Mouse (Mus musculus) embryo, embryonic 10.5 days (tissue): Measurements from ENCODE around the gene Cdk2ap2.
A peak's percentile ranks its signal among the peaks of the same experiment; 100 is the strongest.

ENCODE experiments used
- DNase-seq: peaks from one replicate; pipeline ENCODE4 v3.0.0-alpha.2; 2015; ENCODE audit warnings: low spot score

The Cdk2ap2 gene

DNA sequence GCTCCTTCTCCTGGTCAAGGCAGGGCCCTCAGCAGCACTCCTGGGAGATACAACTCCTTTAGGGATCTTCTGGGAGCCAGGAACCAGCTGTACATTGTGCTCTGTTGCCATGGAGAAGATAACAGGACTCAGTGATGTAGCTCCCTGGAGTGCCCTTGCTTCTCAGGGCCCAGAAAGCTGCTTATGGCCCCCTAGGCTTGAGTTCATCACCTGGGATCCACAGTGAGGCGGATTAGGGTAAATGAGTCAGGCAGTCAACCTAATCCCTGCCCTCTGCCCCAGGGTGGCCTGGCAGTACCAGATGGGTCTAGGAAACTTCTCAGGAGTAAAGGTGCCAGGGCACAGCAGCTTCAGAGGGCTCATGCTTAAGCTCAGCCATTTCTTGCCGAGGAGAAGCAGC is 42.5 kb downstream of the Cdk2ap2 start, which contains the start of gene Gpr152:
Gene Gpr152, plus strand, starts transcription at position 342 of the 400 bp plus-strand sequence.
- no peak for DNase-seq

DNA sequence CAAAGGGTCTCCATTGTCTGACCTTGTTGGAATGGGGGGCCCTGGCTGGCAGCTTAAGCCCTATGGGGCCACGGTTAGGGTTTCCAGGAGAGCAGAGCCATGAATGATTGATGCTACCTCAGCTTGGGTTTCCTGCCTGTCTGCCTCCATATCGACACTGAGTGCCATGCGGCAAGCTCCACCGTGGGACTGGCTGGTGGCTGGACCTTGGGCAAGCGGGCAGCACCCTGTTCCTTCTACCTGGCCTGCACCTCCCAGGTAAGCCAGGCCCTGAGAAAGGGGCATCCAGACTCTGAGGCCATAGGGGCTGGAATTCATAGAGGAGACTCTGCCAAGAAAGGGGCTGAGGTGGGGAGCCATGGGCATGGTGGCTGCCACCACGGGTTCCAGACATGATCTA is 43.2 kb downstream of the Cdk2ap2 start:
- DNase-seq, result no peak

DNA sequence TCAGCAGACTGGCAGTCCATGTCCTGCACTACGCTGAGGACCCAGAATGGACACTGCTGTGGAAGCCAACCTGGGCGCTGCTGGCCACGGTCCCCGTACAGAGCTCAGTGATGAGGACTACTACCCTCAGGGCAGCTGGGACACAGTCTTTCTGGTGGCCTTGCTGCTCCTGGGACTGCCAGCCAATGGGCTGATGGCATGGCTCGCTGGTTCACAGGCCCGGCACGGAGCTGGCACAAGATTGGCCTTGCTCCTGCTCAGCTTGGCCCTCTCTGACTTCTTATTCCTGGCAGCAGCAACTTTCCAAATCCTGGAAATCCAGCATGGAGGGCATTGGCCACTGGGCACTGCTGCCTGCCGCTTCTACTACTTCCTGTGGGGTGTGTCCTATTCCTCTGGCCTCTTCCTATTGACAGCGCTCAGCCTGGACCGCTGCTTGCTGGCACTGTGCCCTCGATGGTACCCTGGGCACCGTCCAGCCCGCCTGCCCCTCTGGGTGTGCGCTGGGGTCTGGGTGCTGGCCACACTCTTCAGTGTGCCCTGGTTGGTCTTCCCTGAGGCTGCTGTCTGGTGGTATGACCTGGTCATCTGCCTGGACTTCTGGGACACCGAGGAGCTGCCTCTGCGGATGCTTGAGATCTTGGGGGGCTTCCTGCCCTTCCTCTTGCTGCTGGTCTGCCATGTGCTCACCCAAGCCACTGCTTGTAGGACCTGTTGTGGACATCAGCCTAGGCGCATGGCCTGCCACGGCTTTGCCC is 45.6 kb downstream of the Cdk2ap2 start:
- DNase-seq, result no peak

DNA sequence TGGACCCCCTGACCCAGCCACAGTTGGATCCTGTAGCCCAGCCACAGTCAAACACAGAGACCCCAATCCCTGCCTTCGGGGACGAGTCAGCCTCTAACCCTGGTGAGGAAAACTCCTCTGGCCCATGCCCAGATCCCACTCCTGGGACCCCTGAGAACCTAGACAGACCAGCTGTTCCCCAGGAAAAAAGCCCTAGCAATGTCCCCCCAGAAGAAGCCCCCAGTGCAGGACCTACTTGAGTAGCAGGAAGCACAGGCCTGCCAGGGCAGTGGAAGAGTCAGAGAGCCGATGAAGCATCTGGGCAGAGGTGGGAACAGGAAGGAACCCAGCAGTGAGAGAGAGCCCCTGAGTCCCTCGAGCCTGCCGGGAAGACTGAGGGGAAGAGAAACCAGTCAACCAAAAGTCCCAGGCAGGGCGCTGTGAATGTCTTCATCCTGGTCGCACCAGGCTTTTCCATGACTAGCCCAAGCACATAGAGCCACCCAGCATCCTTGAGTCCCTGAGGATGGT is 46.8 kb downstream of the Cdk2ap2 start, which contains the start of gene Cabp4:
Gene Cabp4, minus strand, starts transcription at position 275 of the 510 bp plus-strand sequence.
- DNase-seq, result no peak

DNA sequence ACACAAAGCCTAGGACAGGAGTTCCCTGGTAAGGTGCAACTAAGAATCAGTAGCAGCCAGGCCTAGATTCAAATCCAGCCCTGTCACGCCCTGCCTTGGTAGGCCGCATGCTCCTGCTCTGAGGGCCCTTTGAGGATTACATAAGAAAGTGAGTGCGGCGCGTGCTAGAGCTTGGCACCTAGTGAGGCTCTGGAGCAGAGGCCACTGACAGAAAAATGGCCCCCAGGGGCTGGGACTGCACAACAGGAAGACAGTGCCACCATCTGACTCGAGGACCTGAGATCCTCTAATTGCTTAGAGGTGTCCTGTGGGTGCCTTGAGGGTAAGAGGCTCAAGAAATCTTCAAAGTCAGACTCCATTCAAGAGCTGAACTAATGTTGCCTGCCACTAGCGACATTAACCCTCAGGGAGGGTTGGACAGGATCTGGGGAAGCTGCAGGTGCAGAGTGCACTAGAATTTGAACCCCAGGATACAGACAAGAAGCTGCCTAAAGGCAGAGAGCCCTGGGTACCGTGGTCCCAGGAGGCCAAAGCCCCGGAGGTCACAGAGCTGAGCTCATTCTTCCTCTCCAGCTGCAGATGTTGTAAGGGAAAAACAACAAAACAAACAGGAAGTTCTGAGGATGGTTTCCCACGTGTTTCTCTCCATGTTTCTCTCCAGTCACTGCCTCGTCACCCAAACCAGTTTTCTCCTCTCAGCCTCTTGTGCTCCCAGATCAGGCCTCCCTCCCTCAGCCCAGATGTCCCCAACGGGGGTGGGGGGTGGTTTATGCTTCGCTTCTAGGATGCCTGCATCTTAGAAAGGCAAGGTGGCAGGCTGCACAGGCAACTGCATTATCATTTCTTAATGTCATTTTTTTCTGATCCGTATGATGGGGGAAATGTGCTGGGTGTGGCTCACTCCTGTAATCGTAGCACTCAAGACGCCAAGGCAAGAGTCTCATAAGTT is 47.8 kb downstream of the Cdk2ap2 start:
- no peak for DNase-seq

DNA sequence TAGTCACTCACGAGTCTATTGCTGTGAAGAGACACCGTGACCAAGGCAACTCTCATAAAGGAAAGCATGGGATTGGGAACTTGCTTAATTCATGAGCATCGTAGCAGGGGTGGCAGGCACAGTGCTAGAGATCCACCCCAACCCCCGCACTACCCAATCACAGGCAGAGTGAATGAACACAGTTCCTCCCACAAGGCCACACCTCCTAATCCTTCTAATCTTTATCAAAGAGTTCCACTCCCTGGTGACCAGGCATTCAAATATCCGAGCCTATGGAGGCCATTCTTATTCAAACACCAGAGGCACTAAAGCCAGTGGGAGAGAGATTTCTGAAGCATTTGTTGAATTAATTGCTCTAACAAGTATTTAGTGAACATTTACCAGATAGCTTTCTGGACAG is 49.0 kb downstream of the Cdk2ap2 start:
- no peak for DNase-seq

DNA sequence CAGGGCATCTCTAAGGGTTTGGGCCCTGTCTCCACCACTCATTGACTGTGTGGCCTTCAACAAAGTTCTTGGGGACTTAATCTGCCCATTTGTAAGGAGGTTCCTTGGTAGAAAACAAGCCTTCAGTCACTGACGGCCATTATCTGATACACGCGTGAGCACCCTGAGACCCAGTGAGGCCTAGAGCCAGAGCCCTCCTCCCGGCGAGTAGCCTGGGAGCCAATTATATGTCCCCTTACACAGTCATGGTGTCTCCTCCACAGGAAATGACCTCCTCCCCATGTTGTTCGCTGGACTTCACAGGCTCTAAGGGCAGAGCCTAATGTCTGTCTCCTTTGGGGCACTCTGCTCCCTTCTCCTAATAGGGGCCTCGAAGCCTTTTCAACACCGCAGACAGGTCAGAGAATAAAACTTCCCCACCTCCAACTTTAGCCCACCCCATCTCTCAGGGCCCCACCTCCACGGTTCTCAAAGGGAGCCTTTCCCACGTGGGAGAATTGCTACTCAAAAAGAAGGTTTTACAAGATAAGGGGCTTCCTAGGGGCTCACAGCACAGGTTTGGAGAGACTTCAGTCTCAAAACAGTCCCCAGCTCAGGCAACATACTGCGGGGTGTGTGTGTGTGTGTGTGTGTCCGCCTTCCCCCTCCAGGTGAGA is 49.5 kb downstream of the Cdk2ap2 start:
- DNase-seq, result no peak

DNA sequence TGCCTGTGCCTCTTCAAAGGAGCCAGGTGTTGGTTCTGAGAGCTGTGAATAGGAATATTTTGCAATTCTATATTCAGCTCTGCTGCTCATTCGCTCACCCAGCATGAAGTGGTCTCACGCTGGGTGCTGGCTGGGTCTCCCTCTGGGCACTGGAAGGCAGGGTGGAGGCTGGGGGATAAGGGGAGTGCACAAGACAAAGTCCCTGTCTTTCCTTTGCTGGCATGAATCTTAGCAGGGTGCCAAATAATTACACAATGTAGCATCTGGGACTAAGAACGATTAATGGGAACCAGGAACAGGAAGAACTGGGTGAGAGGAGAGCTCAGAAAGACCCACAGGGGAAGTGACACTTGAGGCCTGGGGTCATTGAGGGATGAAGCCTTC is 50.0 kb downstream of the Cdk2ap2 start:
- DNase-seq, result no peak

DNA sequence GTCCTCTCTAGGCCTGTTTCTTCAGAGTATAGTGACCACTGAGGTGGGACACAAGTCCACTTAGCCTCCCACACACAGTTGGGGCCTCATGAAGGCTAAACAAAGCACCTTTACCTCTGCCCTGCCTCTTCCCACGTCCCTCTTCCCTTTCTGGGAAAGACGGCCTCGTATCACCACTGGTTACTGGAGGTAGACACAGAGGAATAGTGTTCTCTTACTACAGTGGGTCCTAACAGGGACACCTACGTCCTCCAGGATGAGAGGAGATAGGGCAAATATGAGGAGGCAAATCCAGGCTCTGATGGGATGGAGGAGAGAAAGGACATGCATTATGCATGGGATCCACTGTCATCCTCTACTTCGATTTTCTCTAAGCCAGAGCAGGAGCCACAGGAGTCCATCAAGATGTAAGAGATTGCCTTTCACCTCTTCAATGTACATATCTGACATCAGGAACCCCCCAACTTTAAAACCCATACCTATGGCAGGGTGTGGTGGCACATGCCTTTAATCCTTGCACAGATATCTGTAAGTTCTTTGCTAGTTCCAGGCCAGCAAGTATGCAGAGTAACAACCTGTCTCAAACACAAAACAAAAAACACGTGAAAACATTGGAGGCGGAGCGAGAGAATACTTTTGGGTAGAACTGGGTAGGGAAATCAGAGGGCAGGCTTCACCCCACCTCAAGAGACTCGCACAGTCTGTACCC is 51.0 kb downstream of the Cdk2ap2 start:
- DNase-seq, result no peak

DNA sequence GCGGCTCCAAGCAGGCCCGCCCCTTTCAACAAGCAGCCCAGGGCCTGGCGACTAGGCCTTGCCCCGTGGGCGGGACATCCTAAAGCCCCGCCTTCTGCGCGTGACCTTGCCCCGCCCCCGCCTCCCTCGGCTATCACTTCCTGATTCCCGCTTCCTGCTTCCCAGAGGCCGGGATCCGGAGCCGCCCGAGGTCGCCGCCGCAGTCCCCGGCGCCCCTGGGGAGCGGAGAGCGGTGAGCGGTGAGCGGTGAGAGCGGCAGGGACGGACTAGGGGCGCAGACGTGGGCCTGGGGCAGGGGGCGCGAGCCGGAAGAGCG is 51.5 kb downstream of the Cdk2ap2 start, which contains the start of gene Coro1b:
Gene Coro1b, plus strand, starts transcription at position 129 of the 316 bp plus-strand sequence.
- peak; percentile 96 for DNase-seq
